Mouse (Mus musculus): ENCODE results near the gene Opcml. TPM values are rescaled to one million over a fixed set of nuclear protein-coding genes. Genes with fewer than 3 reads are reported as not detected.

Gene Opcml
- total RNA-seq, 2 experiments from 2014 or later, result 1.6 to 1.9 TPM

DNA sequence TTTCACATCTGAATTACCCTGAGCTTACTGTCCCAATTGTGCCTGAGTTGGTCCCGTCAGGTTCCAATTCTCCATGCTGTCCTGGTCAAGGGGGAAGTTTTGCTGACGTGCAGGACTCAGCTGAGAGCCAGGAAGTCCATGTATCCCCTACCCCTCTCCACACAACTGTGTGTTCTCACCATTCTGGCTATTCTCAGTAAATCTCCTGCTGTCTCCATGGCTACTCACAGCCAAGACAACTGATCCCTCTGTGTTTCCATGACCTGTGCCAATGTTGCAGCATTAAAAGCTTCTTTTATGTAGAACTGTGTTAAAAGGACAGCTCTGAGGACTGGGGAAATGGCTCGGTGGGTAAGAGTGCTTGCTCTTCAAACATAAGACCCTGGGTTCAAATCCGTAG is 373.4 kb downstream of the Opcml start:
- DNase-seq, result no peak

- peak; percentile 75 for DNase-seq
Measured at GRCm38 (mm10) chr9:28171890-28172289, 381.3 kb downstream of the Opcml start.

DNA sequence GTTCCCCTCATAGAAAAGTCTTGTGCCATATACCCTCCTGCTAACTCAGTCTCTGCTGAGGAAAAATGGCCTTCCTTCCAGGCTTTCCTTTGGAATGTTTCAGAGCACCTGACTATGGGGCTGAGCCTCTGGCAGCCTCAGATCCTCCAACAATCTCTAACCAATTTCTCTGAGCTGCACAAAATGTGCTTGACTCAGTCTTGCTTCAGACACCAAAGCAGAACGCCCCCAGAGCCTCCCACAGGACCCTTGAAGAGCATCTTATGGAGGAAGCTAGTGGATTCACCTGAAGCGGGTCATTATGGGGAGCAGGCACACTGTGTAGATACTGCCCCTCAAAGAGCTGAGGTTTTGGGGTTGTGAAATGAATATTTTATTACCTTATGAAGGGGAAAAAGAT is 386.5 kb downstream of the Opcml start:
- no peak for DNase-seq

DNA sequence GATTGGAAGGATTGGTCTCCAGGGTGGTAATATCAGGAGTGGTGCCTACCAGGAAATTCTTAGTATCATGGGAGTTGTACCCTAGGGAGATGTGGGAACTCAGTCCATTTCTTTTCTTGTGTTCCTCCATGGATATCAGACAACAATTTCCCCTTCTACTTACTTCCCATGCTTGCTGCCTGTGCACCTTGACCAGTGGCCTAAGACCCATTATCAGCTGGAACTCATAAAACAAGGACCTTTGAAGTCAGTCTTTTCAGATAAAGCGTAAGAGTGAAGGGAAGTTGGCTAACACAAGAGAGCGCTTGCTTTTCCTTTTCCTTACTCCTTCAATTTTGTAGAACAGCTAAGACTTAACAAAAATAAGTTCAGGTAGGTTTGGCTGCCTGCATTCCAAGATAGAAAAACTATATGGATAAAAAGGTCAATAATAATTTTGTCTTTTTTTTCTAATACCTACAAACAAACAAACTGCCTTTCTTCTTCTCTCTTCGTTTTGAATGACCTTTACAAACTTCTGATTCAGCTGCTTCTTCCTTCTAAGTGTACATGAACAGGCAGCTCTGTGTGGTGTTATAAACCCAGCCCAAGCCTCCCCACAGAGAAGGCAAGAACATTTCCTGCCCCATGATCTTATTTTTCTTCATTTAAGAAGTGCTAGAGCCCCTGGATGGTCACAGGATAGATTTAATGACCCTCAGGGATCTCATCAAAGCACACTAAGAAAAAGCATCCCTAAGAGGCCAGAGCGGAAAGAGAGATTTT is 387.7 kb downstream of the Opcml start:
- DNase-seq, result no peak

DNA sequence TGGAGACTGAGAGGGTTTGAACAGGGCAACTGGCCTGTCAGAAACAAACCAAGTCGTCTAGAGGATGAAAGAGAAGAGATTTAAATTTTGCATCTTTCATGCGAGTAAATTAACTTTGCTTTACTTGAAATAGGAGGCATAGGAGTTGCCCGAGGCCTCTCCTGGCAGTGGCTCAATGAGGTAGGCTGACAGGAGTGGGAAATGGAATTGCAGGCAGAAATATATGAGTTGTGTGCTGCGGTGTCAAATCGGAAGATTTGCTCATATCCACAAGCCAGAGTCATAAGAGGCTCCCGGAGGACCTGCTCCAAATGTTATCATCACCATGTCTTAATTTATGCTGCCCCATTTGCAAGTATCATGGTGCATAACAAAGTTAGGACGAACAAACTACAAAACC is 391.3 kb downstream of the Opcml start:
- DNase-seq, result no peak

GRCm38 (mm10) chr9:28190226-28190625 is 399.7 kb downstream of the Opcml start:
- DNase-seq, result no peak

DNA sequence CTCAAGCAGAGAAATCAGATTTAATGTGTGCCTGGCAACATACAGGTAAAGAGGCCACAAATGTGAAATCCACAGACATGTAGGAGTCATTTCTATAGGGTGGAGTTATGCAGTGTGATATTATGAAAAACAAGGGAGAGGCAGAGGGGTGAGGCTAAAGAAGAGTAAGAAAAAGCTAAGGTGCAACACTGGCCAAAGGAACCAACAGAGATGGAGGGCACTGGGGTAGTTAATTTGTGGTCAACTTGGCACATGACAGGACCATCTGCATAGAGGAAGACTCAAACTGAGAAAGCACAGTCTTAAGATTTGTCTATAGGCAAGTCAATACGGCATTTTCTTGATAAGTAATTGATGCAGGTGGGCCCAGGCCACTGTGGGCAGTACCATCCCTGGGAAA is 400.2 kb downstream of the Opcml start:
- no peak for DNase-seq

- DNase-seq, result no peak
Measured at GRCm38 (mm10) chr9:28196550-28196949, 406.0 kb downstream of the Opcml start.

DNA sequence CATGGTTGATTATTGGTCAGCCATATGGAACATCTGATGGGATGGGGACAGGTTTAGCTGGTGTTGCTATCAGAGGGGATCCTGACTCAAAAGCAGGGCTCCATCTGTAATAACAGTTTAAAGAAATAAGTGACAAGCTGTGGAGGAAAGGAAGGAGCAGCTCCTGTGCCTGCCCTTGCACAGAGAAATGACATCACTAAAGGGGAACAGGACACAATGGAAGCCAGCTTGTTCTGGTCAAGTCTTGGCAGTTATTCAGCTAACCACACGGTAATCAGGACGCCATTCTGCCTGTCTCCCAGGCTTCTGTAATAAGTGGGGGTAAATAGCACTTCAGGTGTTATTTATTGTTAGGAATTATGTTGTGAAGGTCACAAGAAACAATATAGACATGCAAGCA is 406.5 kb downstream of the Opcml start:
- no peak for DNase-seq

GRCm38 (mm10) chr9:28197631-28198030 is 407.1 kb downstream of the Opcml start:
- DNase-seq, result peak; percentile 51

DNA sequence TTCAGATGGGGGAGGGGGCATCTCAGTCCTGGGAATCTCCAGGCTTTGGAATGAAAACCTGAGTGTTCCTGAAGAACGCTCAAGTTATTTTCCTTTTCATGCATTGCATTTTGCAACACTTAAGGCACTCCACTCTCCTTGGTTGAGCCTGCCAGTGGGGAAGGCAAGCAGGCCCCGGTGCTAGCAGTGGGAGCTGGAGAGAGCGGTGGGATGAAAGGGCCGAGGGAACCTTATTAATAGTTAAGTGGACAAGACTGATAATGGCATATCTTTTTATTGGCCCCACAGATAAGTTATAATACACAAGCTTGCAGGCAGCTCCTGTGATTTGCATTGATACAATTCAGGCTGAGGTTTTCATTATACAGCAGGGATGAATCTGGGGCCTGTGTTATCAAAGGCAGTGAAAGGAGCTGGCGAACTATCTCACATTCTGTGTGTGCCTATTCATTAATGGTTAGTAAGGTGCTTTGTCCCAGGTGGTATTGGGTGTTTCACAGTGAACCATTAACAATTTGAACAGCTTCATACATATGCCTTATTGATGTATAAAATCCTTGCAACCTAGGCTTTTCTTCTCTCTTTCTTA is 407.6 kb downstream of the Opcml start:
- DNase-seq, result no peak

DNA sequence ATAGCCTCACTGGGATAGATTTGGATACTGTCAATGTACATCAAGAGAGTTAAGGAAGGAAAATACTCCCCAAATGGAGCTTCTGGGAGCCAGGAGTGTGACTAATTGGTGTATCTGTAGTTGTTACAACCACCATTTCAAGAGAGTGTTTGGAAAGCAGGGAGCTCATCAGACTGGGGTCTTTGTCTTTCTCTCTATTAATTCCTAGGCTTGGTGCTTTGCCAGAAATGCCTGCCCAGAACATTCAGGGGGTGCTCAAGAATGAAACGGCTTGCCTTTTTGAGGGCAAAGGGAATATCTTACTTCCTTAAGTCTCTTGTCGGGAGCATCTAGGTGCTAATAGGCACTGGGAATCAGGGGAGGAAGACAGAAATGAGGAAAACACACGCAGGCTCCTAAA is 416.9 kb downstream of the Opcml start:
- no peak for DNase-seq

GRCm38 (mm10) chr9:28208696-28209095 is 418.1 kb downstream of the Opcml start:
- DNase-seq, result no peak

DNA sequence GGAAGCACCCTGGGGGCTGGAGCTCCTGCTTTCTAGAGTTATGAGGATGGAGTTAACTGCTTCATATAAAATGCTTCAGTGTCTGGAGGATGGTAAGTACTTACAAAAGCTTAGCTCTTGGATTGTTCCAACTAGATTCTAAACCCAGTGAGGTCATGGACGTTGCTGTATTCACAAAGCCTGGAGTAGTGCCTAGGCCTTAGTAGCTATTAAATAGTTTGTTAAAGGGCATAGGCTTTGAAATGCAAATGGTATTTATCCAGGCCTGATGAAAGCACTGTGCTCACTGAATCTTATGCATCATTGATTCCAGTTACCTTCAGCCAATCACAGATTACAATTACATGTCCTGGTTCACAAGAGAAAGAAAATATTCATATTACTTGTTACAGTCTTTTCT is 421.3 kb downstream of the Opcml start:
- DNase-seq, result no peak

DNA sequence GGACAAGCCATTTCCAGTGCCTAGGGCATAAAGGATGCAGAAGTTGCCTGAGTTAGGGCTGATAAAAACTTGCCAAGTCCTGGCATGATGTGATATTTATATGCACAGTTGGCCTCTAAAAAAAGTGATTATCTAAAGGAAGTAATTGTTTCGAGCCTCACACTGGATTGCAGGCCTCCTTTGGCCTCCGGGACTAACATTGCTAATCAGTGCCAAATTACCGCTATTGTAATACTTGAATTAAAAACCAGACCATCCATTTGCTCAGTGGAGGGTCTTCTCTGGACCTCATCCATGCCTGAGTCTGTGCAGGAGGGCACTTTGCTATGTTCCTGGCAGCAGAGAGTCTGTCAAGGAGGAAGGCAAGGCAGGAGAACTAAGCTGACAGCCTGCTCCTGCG is 423.3 kb downstream of the Opcml start:
- no peak for DNase-seq

DNA sequence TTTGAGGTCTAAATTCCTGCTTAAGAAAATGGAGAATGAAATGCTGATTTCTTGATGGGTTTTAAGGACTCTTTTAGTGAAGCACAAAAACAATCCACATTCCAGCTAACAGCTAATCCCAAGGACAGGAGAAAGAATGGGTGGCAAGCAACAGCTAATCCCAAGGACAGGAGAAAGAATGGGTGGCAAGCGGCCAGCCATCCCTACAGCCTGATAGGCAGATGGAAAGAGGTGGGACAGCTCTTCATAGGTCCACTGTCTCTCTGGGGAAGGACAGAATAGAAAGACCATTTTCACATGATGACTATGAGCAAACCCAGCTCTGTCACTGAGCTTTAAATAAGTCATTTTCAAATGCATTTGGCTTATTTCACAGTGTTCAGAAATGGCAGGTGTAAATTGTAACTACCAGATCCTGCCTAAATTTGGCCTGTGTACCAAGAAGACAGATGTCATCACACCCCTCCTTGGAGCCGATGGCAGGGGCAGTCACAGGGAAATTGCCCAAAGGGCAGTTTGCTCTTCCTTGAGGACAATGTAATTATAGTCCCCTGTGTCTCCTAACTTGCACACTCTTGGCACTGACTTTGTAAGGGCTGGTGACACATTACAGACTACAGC is 427.6 kb downstream of the Opcml start:
- DNase-seq, result no peak

DNA sequence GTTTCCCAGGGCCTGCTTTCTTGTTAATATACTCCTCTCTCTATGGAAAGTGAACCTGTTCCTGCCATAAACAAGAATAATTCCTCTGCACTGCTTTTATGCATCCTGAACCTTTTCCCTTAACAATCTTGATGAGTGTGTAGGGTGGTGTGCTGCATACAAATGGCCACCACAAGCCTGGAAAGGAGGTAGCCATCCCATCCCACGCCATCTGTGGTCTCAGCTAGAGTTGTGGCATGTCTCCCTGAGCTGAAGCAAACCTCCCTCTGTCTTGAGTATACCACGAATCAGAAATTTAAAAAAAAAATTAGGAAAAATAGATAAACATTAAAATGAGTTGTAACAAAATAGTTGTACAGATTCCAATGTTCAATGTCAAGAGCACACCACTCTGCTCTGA is 432.2 kb downstream of the Opcml start:
- DNase-seq, result no peak

GRCm38 (mm10) chr9:28225824-28226569 is 435.4 kb downstream of the Opcml start:
- no peak for DNase-seq

DNA sequence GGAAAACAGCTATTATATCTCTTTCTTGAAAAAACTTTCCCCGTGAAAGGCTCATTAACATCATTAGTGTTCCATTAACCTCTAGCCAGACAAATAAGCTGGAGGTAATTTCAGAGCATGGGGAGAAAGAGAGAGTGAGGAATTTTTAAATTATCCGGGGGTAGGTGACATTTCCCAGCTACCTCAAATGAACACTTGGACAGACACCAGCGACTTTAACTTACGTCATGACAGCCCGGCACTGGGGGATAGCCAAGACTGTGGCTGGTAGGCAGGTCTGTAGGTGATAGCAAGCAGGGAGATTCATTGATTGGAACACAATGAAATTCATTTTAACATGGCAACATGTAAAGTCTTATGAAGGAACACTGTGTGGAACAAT is 436.0 kb downstream of the Opcml start:
- no peak for DNase-seq

DNA sequence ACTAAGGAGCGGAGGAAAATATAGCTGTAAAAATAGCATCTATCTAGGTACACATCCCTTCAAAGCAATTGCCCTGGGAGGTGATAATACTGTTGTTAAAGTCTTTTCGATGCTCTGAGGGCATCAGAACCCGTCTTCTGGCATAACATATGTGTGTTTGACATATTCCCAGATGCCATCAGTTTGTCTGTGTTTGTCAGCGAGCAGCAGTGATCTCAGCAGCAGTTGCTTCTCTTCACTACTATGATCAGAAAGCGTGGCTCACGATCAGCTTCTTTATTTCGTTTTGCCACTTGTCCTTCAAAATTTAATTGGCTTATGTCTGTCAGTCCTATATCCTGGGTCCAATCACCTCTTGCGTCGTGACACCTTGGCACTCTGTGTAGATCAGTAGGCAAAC is 447.9 kb downstream of the Opcml start:
- DNase-seq, result no peak

DNA sequence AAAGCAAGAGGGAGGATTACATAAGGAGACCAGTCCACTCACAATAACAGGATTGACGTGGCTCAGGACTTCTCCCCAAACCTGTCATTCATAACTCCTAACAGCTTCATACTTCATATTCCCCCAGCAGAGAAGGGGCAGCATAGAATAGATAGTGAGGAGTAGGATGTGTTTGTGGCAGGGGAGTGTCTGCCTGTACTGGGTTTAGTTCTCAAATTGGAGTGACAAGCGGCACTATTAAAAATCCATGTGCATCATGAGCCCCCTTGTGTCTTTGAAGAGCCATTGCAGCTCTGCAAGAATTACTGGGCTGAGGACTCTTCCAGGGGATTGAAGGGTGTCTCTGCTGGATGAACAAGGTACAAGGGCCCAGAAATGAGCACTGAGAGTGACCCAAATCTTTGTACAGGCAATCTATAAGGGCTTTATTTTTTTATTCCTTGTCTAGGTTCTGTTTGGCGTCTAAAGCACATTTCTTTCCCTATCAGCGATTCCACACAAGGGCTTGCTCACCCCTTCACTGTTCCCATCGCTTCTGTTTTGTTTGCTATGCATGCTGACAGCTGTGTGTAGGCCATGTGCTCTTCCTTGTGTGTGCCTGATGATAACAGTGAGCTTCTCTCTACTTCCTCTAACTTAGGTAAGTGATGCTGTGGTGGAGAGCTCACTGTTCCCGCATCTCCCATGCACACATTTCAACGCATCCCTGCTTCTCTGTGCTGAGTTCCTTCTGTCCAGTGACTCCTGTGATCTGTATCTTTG is 457.3 kb downstream of the Opcml start:
- DNase-seq, result no peak

DNA sequence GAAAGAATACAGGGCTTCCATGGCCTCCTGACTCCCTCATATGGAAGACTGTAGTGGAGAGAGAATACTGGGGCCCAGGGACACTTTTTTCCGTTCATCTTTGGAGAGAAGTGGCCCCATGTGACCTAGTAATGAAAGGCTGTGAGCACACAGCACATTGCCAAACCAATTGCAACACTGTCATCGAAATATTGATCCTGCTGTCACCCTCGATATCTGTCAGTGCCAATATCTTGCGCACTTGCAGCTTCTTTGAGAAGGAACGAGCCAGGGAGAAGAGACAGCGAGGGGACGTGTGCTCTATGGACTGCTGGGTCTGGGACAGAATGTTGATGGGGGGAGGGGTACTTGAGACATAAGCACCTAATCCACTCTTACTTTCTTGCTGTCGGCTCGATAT is 460.8 kb downstream of the Opcml start:
- no peak for DNase-seq
